Mouse (Mus musculus) liver, embryonic 18 days (tissue): ENCODE measurements around the gene Ypel4. TPM values are rescaled to one million over a fixed set of nuclear protein-coding genes. Genes with fewer than 3 reads are reported as not detected.

Experiments
- polyA plus RNA-seq: library from polyadenylated mRNA; depleted of rRNA; stranded (reverse); fragments of >200 nt; gene quantifications from 2 replicates; pipeline ENCODE4 v1.2.3, GENCODE M21; 2012; rRNA removed

Ypel4 gene
- 69.8 and 81.8 TPM in 2 replicates for polyA plus RNA-seq

DNA sequence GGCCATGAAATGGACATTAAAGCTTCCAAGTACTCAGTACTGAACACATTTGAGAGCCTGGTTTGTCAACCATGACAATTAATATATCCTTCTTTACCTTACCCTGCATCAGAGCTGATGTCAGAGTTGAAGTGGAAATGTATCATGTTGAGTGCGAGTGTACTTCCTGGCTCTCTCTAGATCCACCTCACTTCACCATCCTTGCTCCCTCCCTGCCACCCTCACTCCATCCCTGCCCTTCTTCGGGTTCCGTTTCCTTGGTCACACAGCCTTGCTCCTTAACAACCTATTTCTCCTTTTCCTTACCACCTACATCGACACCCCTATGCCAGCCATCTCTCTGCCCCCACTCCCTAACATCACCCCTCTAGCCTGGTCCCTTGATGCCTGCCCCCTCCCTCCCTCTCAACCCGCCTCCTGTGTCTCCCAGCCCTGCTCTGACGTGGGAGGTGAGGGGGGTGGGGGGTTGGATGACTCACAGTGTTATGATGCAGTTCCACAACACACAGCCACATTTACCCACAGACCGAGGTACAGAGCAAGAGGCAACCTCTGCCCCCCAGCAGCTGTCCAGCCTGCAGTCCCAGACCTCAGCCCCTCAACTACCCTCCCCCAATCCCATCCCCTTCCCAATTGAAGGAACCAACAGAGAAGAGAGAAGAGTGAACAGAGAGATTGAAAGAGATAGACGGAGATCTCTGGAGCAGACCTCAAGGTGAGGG lies at the start of gene Ypel4:
Gene Ypel4, plus strand, starts transcription at position 480 of the 722 bp plus-strand sequence.

DNA sequence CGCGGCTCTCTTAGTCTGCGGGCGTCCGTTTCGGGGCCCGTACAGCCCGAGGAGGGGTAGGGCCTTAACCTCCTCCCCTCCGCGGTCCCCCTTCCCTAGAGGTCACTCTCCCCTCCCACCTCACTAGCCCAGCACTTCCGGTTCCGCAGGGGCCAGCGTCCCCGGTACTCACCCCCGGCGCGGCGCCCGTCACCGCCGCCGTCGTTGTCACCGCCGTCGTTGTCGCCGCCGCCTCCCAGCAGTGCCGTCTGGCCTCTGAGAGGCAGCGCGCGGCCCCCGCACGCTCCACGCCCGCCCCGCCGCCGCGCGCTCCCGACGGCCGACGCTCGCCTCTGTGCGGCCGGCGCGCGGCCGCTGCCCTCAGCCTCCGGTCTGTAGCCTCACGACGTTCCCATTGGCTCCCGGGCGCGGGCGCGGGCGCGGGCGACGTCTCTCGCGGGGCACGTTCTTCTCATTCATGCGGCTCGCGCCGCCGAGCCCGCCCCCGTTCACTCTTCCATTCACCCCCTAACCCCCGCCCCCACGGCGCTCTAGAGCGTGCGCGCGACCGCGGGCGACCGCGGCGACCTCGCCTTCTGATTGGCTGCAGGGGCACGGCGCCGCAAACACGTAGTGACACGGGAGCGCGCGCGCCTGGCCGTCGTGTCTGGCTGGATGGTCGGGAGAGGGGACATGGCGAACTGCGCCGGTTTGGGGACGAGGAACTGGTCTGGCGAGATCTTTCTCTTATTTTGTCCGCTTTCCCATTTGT lies 18.9 kb upstream of the Ypel4 start, which contains the start of gene Zdhhc5:
Gene Zdhhc5, minus strand, starts transcription at position 370 of the 751 bp plus-strand sequence.

DNA sequence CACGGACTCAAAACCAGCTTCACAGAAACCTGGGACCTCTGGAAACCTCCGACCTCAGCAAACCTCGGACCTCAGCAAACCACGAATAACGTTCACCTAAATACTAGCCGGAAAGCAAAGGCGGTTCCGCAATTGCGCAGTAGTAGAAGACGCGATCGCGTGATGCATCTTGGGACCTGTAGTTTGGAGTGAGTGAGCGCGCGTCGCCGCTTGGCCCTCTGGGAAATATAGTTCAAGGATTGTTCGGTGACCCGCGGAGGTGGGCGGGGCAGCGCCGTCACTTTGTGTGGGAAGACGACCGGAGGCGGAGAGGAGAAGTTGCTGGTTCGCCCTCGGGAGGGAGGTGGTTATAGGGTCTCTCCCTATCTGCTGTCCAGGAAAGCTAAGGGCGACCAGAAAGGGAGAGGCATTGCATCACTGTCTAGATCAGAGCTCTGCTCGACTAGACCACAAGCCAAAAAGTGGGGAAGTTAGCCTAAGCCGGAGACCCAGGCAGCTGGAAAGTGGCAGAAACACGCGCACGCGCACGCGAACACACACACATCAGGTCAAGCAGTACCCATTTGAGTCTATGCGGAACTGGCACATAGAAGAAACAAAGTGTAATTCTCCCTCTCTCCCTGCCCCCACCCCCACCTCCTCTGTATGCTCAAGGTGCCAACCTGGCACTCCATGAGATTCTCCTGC lies 6.5 kb upstream of the Ypel4 start, which contains the start of gene Clp1:
Gene Clp1, minus strand, starts transcription at position 179 of the 687 bp plus-strand sequence.

DNA sequence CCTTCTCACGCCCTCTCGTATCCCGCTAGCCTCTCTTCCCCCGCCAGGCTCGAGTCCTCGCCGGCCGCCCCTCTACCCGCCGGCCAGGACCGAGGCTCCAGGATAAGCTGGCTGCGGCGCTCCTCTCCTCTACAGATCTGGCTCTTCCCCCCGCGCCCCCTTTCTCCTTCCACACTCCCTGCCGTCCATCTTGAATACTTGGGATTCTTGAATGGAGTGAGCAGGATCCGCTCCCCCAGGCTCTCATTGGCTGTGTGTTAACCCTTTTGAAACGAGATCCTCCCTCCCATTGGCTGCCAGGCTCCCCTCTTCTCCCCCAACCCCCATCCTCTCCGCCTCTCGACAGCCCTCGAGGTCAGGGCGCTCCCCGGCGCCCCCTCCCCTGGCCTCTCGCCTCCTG lies 9.7 kb downstream of the Ypel4 start, which contains the start of gene Gm19426:
Gene Gm19426, minus strand, starts transcription at position 95 of the 400 bp plus-strand sequence.

DNA sequence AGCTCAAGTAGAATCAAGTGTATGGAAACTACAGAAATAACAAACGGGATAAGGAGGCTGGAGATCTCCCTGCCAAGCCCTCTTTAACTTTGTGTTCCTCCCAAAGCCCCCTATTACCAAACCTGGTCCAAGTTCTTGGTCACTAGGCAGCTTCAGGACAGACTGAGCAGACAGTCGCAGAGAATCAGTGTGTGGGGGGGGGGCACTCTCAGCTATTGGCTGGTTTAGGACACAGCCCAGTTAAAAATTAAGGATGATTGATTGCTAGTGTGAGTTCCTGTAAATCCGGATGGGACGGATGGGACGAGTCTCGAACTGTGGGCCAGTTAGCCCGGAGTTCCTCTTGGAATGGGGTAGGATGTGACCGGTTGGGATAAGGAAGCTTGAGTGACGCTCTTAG lies 41.4 kb downstream of the Ypel4 start, which contains the start of gene Serping1:
Gene Serping1, minus strand, starts transcription at position 204 of the 400 bp plus-strand sequence.

Other genes with a start within 250 kb of the Ypel4 start
- gene Ctnnd1, start 83.3 kb upstream of the Ypel4 start, polyA plus RNA-seq = 21.0 and 23.7 TPM in 2 replicates
- gene Btbd18, start 75.0 kb upstream of the Ypel4 start, polyA plus RNA-seq = 0.01 and 0.02 TPM in 2 replicates
- gene Selenoh, start 63.3 kb upstream of the Ypel4 start, polyA plus RNA-seq = 51.1 and 54.1 TPM in 2 replicates
- gene Gm28635, start 56.0 kb upstream of the Ypel4 start, polyA plus RNA-seq = not detected in 2 replicates
- gene Med19, start 55.7 kb upstream of the Ypel4 start, polyA plus RNA-seq = 8.1 and 8.5 TPM in 2 replicates
- gene Tmx2, start 54.9 kb upstream of the Ypel4 start, polyA plus RNA-seq = 27.7 and 33.4 TPM in 2 replicates
- gene Zdhhc5, start 18.9 kb upstream of the Ypel4 start, polyA plus RNA-seq = 15.4 and 16.1 TPM in 2 replicates
- gene Clp1, start 6.7 kb upstream of the Ypel4 start, polyA plus RNA-seq = 16.4 and 19.7 TPM in 2 replicates
- 1.7 and 1.9 TPM in 2 replicates for gene Gm19426, start 9.6 kb downstream of the Ypel4 start, polyA plus RNA-seq
- 247 and 273 TPM in 2 replicates for gene Serping1, start 41.4 kb downstream of the Ypel4 start, polyA plus RNA-seq
- gene Ube2l6, start 64.8 kb downstream of the Ypel4 start, polyA plus RNA-seq = 294 and 350 TPM in 2 replicates
- gene Smtnl1, start 88.6 kb downstream of the Ypel4 start, polyA plus RNA-seq = 0.08 and 0.12 TPM in 2 replicates
- 39.7 and 45.9 TPM in 2 replicates for gene Timm10, start 92.9 kb downstream of the Ypel4 start, polyA plus RNA-seq
- 79.7 and 85.8 TPM in 2 replicates for gene Slc43a1, start 104.8 kb downstream of the Ypel4 start, polyA plus RNA-seq
- 0.08 and 0.09 TPM in 2 replicates for gene Rtn4rl2, start 152.7 kb downstream of the Ypel4 start, polyA plus RNA-seq
- gene Slc43a3, start 202.5 kb downstream of the Ypel4 start, polyA plus RNA-seq = 86.0 and 88.1 TPM in 2 replicates
- gene Prg2, start 246.4 kb downstream of the Ypel4 start, polyA plus RNA-seq = 88.3 and 129 TPM in 2 replicates